Mouse (Mus musculus) kidney, embryonic 14.5 days (tissue): ENCODE measurements around the gene Itgad. TPM values are rescaled to one million over a fixed set of nuclear protein-coding genes. Genes with fewer than 3 reads are reported as not detected.

Experiments used
- ATAC-seq: fragments of 200-750 bp; cut with Nextera tagmentation; 2 replicates; pipeline ENCODE4 v1.8.0; 2017; ENCODE audit warnings: moderate number of reproducible peaks, mild to moderate bottlenecking, moderate TSS enrichment, moderate library complexity; ENCODE audit not compliant: low FRiP score, low TSS enrichment
- H3K27ac ChIP-seq: fragments of 300-500 bp; sonication (generic); 2 replicates; pipeline ENCODE4 v1.5.1; 2014; ENCODE audit warnings: low read depth, mild to moderate bottlenecking, low read length, moderate library complexity, mixed read lengths
- H3K27me3 ChIP-seq: fragments of 300-500 bp; sonication (generic); 2 replicates; pipeline ENCODE4 v1.6.1; 2014; ENCODE audit warnings: mild to moderate bottlenecking, low read length; ENCODE audit not compliant: control insufficient read depth, insufficient read depth
- H3K36me3 ChIP-seq: fragments of 300-500 bp; sonication (generic); 2 replicates; pipeline ENCODE4 v1.6.1; 2014; ENCODE audit warnings: low read length, mixed read lengths; ENCODE audit not compliant: control insufficient read depth, insufficient read depth
- H3K4me1 ChIP-seq: fragments of 300-500 bp; sonication (generic); 2 replicates; pipeline ENCODE4 v1.6.1; 2014; ENCODE audit warnings: low read length, mixed read lengths; ENCODE audit not compliant: control insufficient read depth, insufficient read depth
- H3K4me2 ChIP-seq: fragments of 300-500 bp; sonication (generic); replicated peaks from 2 replicates; pipeline ENCODE4 v1.6.1; 2014; ENCODE audit warnings: low read depth, mild to moderate bottlenecking, low read length
- H3K4me3 ChIP-seq: fragments of 300-500 bp; sonication (generic); 2 replicates; pipeline ENCODE4 v1.5.1; 2014; ENCODE audit warnings: mild to moderate bottlenecking, low read length
- H3K9ac ChIP-seq: fragments of 300-500 bp; sonication (generic); 2 replicates; pipeline ENCODE4 v1.6.1; 2014; ENCODE audit warnings: low read depth, mild to moderate bottlenecking, low read length, moderate library complexity
- H3K9me3 ChIP-seq: fragments of 300-500 bp; sonication (generic); 2 replicates; pipeline ENCODE4 v1.6.1; 2016; ENCODE audit warnings: low read length; ENCODE audit not compliant: control insufficient read depth
- WGBS: fragments of 180-500 bp; shearing (Covaris S2); extraction: QIAGEN DNeasy Blood & Tissue Kit; methylation state at CpG from one replicate; pipeline ENCODE4 v1.1.7; 2014; 5-methylcytosine and 5-hydroxymethylcytosine counted together
- polyA plus RNA-seq: library from polyadenylated mRNA; unstranded; fragments of >200 nt; fragmentation: Nextera tagmentation; extraction: Ambion mirVana; gene quantifications from 2 replicates; pipeline ENCODE4 v1.2.1, GENCODE M21; 2014

Itgad gene
- polyA plus RNA-seq, 1 experiment from 2014 or later: not detected

DNA sequence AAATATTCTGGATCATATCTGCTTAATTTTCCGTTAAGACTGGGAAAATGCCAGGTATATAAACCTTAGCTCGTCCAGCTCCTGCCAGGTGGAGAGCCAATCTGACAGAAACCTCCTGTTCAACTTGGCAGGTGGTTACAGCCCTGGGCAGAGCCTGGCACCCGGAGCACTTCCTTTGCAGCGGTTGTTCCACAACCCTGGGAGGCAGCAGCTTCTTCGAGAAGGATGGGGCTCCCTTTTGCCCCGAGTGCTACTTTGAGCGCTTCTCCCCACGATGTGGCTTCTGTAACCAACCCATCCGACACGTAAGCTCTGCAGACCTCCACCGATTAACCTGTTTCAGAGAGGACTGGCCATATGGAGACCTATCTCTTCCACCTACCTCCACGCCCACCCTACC, 97.8 kb downstream of the Itgad start:
- 52% methylated on average over 12 of the region's 12 CpGs for WGBS
- Histone ChIP-seq H3K9me3 (no peaks in the 10 kb centered on the region), H3K4me1 (peaks cover 14% of the 10 kb centered on the region), H3K36me3 (peaks cover 10% of the 10 kb centered on the region; the same call in 1 of the 2 replicates), H3K27ac (no peak overlapping the region), H3K4me2 (peak overlapping the region; percentile 48), H3K9ac (peak overlapping the region; percentile 37; the same call in 1 of the 2 replicates), H3K27me3 (no peaks in the 10 kb centered on the region), H3K4me3 (peak overlapping the region; percentile 31; the same call in 1 of the 2 replicates)
- ATAC-seq: no peak

DNA sequence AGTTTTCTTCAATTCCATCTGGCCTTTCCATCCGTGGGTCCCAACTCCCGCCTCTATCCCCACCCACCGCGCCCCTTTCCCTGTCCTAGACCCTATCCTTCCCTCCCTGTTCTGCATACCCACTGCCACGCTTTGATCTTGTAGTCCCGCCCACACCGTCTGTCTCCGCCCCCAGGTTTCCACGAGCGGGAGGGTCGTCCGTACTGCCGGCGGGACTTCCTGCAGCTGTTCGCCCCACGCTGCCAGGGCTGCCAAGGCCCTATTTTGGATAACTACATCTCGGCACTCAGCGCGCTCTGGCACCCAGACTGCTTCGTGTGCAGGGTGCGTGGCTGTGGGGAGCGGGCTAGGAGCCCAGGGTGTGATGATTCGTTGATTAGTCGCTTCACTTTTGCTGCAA, 98.4 kb downstream of the Itgad start:
- Histone ChIP-seq H3K27me3 (no peaks in the 10 kb centered on the region), H3K27ac (no peak overlapping the region), H3K4me3 (peak overlapping the region; percentile 31), H3K36me3 (peaks cover 10% of the 10 kb centered on the region; the same call in 1 of the 2 replicates), H3K4me2 (peak overlapping the region; percentile 48), H3K4me1 (peaks cover 14% of the 10 kb centered on the region), H3K9me3 (no peaks in the 10 kb centered on the region), H3K9ac (peak overlapping the region; percentile 37)
- peak; percentile 38 for ATAC-seq
- 10% methylated on average over 24 of the region's 24 CpGs for WGBS

DNA sequence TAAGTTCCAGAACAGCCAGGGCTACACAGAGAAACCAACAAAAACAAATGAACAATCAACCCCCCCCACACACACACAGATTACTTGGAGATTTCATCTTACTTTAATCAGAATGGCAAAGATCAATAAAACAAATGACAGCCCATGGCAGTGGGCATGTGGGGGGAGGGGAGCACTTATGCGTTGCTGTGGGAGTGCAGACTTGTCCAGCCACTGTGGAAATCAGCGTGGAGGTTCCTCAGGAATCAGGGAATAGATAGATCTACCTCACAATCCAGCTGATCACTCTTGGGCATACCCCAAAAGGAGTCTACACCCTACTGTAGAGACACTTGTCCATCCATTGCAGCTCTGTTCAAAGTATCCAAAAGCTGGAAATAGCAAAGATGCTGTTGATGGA, 100.8 kb downstream of the Itgad start:
- 58% methylated on average over 2 of the region's 2 CpGs for WGBS
- H3K4me1 ChIP-seq: peaks cover 14% of the 10 kb centered on the region
- no peaks in the 10 kb centered on the region for H3K9me3 ChIP-seq
- ATAC-seq: no peak
- H3K36me3 ChIP-seq: peaks cover 8% of the 10 kb centered on the region; the same call in 1 of the 2 replicates
- H3K9ac ChIP-seq: no peak overlapping the region
- H3K27me3 ChIP-seq: no peaks in the 10 kb centered on the region
- H3K27ac ChIP-seq: no peak overlapping the region
- H3K4me3 ChIP-seq: no peak overlapping the region
- H3K4me2 ChIP-seq: no peak overlapping the region

DNA sequence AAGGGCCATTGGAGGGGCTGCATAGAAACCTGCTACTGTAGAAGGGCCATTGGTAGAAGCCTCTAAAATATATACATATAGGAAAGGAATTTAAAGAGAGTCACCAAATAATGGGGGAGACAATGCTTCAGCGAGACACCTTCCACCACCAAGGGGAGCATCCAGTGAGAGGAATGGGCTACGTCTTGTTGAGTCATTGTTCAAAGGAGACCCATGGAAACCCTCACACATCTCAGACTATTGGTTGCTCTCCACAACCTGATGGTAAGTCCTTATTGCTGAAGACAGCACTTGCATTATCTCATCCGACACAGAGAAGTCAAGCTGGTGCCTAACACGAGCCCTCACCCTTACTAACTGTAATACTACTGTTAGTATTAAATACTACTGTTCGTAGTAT, 101.6 kb downstream of the Itgad start:
- no peak overlapping the region for H3K27ac ChIP-seq
- no peak for ATAC-seq
- H3K9me3 ChIP-seq: no peaks in the 10 kb centered on the region
- no peak overlapping the region for H3K4me3 ChIP-seq
- WGBS: 96% methylated on average over 5 of the region's 5 CpGs
- H3K27me3 ChIP-seq: no peaks in the 10 kb centered on the region
- H3K4me2 ChIP-seq: no peak overlapping the region
- peaks cover 14% of the 10 kb centered on the region for H3K4me1 ChIP-seq
- peaks cover 4% of the 10 kb centered on the region; the same call in 1 of the 2 replicates for H3K36me3 ChIP-seq
- no peak overlapping the region for H3K9ac ChIP-seq

DNA sequence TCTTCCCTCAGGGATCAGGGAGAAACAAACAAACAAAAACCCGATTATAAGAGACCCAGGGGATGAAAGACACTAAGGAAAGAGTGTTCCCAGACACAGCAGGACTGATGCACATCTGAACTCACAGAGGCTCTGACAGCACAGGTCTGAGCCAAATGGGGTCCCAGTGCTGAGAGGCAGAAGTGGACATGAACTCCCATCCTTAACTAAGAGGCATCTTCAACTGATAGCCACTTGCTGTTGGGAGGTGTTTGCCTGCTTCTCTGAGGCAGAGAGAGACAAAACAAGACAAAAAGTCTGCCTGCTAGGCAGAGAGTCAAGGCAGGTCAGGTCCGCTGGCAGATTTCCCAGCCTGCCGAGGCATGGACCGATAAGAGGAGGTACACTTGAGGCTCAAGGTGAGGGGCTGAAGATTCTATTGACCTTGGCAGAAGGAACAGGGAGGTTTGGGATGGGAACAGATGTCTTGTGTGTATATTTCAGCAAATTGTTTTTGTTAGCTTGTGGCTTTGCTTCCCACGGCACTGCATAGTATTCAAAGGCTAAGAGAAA, 102.7 kb downstream of the Itgad start:
- Histone ChIP-seq H3K36me3 (peaks cover under 1% of the 10 kb centered on the region; the same call in 1 of the 2 replicates), H3K4me3 (no peak overlapping the region), H3K9me3 (no peaks in the 10 kb centered on the region), H3K9ac (no peak overlapping the region), H3K27ac (no peak overlapping the region), H3K27me3 (no peaks in the 10 kb centered on the region), H3K4me1 (peaks cover 7% of the 10 kb centered on the region), H3K4me2 (no peak overlapping the region)
- 44% methylated on average over 5 of the region's 5 CpGs for WGBS
- no peak for ATAC-seq

DNA sequence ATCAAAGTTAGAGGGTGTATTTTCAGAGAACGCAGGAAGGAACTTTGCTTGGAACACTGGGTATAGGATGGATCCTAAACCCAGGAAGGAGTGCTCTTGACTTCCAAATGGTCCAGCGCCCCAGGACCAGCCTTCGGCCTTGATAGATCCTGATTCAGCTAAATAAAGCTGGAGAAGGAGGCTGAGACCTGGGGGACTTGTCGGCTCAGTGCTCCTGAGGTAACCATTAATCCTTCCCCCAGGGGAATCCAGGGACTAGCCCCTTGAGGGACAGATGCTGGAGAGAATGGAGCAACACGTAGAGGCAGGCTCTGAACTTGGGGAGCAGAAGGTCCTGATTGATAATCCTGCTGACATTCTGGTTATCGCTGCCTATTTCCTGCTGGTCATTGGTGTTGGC, 111.2 kb downstream of the Itgad start, which contains the start of gene Slc5a2:
TSS of gene Slc5a2 (plus strand) at position 247 of the 400 bp plus-strand sequence.
- Histone ChIP-seq H3K4me2 (no peak within 1 kb of the TSS), H3K9me3 (no peaks in the 10 kb centered on the region), H3K36me3 (no peaks in the 10 kb centered on the region), H3K27me3 (no peaks in the 10 kb centered on the region), H3K27ac (no peak within 1 kb of the TSS), H3K4me1 (no peaks in the 10 kb centered on the region), H3K9ac (no peak within 1 kb of the TSS), H3K4me3 (no peak within 1 kb of the TSS)
- no peak for ATAC-seq
- 73% methylated on average over 6 of the region's 6 CpGs for WGBS

DNA sequence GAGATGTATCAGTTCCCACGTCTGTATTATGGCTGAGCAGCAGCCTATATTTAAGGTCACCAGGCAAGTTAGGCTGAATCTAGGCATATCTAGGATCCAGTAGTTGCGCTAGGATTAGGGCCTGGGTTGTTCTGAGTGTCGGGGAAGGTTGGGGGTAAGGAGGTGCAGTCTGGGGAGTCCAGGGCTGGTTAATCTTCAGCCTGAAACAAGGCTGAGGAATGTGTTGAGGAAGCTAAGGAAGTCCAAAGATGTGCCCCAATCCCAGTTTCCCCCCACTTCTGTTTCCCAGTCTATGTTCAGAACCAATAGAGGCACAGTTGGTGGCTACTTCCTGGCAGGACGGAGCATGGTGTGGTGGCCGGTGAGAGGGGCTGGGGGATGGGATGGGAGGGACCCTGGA, 111.9 kb downstream of the Itgad start:
- H3K9ac ChIP-seq: no peak overlapping the region
- WGBS: 80% methylated on average over 5 of the region's 5 CpGs
- no peaks in the 10 kb centered on the region for H3K4me1 ChIP-seq
- no peak overlapping the region for H3K4me3 ChIP-seq
- no peak overlapping the region for H3K27ac ChIP-seq
- no peaks in the 10 kb centered on the region for H3K9me3 ChIP-seq
- ATAC-seq: no peak
- no peaks in the 10 kb centered on the region for H3K27me3 ChIP-seq
- no peak overlapping the region for H3K4me2 ChIP-seq
- no peaks in the 10 kb centered on the region for H3K36me3 ChIP-seq

DNA sequence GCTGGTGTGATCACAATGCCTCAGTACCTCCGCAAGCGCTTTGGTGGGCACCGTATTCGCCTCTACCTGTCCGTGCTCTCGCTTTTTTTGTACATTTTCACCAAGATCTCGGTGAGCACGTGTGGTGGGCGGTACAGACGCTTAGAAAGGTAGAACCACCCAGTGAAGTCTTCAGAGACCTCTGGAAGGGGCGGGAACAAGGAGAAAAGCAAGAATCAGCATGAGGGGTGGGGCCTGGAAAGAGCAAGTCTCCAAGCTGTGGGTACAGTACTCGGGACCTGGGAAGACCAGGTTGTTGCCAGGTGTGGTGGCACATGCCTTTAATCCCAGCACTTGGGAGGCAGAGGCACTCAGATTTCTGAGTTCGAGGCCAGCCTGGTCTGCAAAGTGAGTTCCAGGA, 113.2 kb downstream of the Itgad start:
- no peaks in the 10 kb centered on the region for H3K27me3 ChIP-seq
- no peak overlapping the region for H3K27ac ChIP-seq
- 71% methylated on average over 13 of the region's 13 CpGs for WGBS
- ATAC-seq: no peak
- H3K9me3 ChIP-seq: no peaks in the 10 kb centered on the region
- H3K4me3 ChIP-seq: no peak overlapping the region
- H3K4me1 ChIP-seq: no peaks in the 10 kb centered on the region
- H3K36me3 ChIP-seq: peaks cover 12% of the 10 kb centered on the region
- no peak overlapping the region for H3K4me2 ChIP-seq
- H3K9ac ChIP-seq: no peak overlapping the region

DNA sequence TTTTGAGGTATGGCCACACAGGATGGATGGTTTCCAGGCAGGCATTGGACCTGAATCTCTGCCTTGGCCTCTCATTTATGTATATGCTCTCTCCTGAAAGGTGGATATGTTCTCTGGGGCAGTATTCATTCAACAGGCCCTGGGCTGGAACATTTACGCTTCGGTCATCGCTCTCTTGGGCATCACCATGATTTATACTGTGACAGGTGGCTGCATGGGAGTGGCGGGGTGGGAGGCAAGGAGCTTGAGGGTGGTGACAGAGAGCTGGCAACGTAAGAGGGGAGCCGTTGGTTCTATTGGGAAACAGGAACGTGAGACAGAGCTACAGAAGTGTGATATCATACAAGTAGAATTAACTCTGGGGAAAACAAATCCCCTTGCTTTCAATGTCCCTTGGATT, 113.6 kb downstream of the Itgad start:
- 45% methylated on average over 7 of the region's 7 CpGs for WGBS
- no peak overlapping the region for H3K4me2 ChIP-seq
- H3K27me3 ChIP-seq: no peaks in the 10 kb centered on the region
- H3K36me3 ChIP-seq: peaks cover 14% of the 10 kb centered on the region
- no peak overlapping the region for H3K4me3 ChIP-seq
- H3K4me1 ChIP-seq: no peaks in the 10 kb centered on the region
- ATAC-seq: no peak
- H3K27ac ChIP-seq: no peak overlapping the region
- H3K9me3 ChIP-seq: no peaks in the 10 kb centered on the region
- H3K9ac ChIP-seq: no peak overlapping the region
